Mouse (Mus musculus): ENCODE measurements around the gene Arhgap44.

Gene Arhgap44

DNA sequence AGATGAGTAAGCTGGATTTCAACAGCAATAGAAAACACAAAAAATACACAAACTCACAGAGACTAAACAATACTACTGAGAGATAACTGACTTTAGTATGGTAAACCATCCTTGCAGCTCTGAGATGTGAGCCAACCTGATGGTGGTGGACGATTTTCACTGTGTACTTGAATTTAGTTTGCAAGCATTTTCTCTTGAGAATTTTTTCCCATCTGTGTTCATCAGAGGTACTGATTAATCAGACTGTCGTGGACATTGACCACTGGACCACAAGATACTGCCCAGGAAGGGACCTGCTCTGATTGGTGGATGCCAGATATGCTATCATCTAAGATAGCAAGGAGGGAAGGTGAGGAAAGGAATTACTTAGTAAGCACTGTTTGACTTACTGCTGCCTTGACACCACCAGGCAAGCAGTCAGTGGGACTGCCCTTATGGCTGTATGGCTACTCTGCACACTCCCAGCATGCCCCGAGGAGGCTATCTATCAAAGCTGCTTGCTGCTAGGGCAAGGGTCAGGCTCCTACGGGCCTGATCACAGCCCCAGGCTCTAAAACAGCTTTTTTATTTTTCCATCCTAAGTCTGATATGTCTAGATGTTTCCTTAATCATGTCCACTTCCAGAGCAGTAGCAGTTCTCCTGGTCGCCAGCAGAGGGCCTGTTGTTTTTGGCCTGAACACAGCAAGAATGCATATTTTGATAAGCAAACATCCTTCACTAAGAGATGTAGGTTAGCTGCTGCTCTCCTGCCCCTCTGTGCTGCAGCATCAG lies 74.1 kb downstream of the Arhgap44 start:
- peak; percentile 51 for ATAC-seq (ENCODE audit: low TSS enrichment)

DNA sequence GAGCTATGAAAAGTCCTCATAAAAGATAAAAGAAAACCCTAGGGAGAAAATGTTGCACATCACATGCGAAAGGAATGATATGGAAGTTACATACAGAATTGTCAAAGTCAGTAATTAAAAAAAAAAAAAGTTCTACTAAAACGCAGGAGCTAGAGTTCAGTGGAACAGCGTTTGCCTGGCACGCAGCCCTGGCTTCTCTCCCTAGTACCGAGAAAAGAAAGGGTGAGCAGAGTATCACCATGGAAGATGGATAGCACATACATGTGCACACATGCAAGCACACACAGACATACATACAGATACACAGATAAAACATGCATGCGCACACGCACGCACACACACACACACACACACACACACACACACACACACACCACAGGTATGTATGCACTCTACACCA lies 82.0 kb downstream of the Arhgap44 start:
- ATAC-seq (ENCODE audit: low TSS enrichment), result no peak

DNA sequence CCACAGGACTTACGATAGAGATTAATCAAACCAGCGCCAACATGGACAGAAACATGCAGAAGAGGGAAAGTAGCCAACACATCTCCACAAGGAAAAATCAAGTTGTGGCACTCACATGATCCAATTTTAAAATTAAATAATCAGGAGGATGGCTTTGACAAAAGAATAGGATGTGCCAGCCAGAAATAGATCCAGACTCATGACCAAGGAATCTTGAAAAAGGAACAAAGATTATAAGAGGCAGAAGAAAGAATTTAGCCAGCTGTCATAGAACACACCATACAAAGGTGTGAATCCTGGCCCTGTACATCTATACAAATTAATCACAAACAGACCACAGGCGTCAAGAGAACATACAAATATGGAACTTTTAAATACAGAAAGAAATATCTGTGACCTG lies 82.5 kb downstream of the Arhgap44 start:
- no peak for ATAC-seq (ENCODE audit: low TSS enrichment)

DNA sequence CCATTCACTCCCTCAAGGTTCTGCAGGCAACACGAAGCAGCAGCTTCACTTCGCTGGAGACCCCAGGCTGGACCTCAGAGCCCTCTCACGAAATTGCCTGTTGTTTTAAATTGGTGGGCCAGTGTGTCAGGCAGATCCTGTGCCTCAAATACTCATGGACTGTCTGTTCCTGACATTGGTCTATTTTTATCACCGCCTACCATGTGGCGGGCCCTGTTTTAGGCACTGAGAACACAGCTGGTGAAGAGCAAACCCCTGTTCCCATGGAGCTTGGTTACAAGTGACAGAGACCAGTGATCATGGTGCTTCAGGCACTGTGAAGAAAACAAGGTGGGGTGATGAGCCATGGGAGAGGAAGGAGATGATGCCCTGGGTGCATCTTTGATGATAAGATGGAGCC lies 93.2 kb downstream of the Arhgap44 start:
- peak; percentile 62 for ATAC-seq (ENCODE audit: low TSS enrichment)

DNA sequence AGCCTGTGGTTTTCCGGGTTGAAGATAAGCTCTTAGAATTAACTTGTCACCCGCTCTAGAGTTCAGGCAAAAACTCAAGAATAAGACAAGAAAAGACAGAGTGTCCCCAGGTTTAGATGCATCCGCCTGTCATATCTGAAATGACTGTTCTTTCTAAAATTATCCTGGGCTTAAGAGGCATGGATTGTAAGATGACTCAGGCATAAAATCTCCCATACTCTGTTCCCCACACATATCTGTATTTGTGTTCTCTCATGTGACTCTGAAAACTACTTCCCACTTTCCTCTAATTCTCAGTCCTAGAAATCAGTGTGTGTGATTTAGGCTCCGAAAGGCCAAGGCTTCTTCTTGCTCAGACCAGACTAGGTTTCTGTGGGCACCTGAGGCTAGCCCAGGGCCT lies 93.7 kb downstream of the Arhgap44 start:
- ATAC-seq (ENCODE audit: low TSS enrichment), result peak; percentile 74

DNA sequence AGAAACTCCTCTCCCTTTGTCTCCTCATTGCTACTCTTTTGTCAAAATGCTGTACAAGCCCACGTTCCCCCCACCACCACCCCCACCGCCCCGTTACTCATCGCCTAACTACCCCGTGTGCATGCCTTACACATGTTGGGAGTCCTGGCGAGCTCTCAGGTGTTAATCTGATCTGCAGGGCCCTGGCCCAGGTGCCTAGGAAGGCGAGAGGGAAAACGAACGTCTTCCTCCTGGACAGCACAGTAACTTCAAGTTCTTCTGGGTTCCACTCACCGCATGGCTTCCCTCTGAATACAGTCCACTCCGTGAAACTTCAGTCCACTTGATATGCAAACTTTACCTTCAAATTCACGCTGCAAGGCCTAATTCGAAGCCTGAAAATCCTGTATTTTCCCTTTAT lies 97.6 kb downstream of the Arhgap44 start:
- no peak for ATAC-seq (ENCODE audit: low TSS enrichment)

DNA sequence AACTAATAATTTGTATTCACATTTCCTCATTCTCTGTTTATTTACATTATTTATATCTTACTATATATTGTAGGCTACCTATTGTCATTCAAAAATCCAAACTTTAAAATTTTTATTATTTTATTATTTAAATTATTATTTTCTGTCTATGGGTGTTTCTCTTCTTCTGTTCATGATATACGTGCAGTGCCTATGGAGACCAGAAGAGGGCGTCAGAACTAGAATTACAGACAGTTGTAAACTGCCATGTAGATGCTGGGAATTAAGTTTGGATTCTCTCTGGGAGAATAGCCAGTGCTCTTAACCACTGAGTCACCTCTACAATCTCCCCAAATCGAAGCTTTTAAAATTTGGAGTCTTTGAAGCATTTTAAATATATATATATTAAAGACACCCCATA lies 101.3 kb downstream of the Arhgap44 start:
- ATAC-seq (ENCODE audit: low TSS enrichment), result no peak

DNA sequence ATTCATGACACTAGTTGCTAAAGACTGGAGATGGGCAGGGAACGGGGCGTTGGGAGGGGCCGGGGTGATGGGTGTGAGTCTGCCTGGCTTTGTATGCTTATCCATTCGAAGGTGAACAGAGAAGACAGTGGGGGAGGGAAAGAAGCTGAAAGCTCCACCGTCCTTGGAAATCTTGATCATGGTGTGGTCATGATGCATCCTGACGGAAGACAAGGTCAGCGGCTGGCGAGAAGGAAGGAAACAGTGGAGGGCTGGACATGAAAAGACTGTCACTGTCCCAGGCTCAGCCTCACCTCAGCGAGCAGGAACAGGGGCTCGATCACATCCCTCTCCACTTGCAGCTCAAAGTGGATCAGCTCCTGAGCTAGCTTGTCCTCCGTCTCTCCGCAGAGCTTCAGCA lies 103.2 kb downstream of the Arhgap44 start:
- ATAC-seq (ENCODE audit: low TSS enrichment), result no peak

DNA sequence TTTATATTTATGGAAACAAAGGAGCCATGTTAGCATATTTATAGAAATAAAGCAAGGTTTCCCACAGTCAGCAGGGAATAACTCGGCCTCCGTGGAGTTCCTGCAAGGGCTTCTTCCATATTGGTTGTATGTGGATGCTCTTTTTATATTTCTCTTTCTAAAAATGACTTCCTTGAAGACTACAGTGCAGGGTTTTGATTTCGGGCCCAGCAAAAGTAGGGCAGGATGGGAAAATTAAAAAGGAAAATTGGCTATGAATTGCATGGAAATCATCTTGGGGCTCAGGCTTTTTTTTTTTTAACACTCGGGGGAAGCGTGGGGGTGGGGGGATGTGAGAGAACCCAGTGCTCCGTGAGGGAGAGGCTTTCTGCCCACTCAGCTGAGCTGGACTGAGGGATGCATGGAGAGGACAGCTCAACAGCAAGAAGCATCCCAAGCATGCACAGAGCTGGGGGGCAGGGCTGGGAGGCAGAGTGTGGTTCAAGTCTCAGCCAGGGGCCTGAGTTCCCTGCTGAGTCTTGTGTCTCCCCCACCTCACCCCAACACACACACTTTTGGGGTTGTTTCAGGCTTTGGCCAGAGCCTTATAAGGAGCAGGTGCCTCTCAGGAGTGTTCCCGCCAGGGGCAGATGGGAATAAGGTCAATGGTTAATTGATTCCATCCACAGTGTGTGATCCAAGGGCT lies 104.4 kb downstream of the Arhgap44 start:
- peak; percentile 83 for ATAC-seq (ENCODE audit: low TSS enrichment)

DNA sequence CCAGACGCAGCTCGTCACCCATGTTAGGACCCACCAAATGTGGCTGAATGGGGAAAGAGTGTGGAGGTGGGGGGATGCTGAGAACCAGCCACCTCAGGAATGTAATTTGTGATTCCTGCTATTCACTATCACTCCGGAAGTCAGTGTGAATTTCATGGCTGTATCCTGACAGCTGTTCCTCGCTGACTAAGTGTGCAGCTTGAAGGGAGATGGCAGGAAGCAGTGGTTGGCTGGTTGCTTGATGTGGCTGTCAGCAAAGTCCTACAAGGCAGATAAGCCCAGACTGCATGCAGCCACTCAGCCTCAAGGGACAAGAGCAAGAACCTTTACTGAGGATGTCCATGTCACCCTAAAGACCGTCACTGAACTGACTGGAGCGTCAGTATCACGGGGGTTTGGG lies 107.2 kb downstream of the Arhgap44 start:
- ATAC-seq (ENCODE audit: low TSS enrichment), result no peak

DNA sequence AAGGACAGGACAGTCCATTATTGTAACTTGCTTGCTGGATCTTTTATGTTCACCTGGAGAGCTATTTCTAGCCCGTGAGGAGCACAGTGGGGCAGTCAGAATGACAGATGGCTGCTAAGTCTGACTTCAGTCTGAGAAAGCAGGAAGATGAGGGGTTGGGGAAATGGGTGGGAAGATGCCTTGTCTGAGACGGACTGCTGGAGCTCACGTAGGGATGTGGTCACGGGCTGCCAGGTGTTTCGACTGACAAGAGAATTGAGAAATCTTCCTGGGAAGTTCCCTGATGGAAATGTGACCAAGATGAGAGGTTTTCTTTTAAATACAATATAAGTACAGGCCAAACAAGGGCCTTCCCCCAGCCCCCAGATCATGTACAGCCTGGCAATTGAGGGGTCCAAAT lies 108.5 kb downstream of the Arhgap44 start:
- ATAC-seq (ENCODE audit: low TSS enrichment), result no peak

DNA sequence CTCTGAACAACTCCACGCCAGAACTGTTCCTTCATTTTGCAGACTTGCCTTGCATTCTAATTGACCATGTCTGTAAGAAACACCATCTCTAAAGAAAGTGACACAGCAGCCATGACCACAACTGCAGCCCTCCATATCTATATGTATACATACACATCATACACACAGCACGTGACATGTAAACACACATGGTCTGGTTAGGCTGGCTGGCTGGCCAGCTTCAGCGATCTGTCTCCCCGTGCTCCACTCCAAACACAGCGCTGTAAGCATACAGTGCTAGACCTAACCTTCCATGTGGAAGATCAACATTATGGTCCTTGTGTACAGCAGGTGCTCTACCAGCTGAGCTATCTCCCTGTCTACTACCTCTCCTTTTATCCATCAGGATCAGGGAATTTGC lies 111.9 kb downstream of the Arhgap44 start:
- no peak for ATAC-seq (ENCODE audit: low TSS enrichment)

DNA sequence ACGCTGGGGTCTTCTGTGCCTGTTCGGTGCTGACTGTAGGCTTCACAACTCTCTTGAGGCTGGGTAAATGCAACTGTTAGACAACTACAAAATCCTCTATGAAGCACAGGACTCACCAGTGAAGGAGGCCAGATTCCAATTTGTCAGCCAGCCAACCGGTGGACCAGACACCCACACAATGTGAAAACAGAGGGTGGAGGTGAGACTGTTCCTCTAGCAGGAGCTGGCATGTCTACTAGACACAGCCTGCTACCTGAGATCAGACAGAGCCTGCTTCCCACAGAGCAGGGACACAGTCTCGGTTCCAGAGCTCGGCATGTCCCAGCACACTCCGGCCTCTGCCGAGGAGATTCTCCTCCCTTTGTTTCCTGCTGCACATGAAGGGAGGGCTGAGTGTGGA lies 113.7 kb downstream of the Arhgap44 start:
- peak; percentile 77 for ATAC-seq (ENCODE audit: low TSS enrichment)

DNA sequence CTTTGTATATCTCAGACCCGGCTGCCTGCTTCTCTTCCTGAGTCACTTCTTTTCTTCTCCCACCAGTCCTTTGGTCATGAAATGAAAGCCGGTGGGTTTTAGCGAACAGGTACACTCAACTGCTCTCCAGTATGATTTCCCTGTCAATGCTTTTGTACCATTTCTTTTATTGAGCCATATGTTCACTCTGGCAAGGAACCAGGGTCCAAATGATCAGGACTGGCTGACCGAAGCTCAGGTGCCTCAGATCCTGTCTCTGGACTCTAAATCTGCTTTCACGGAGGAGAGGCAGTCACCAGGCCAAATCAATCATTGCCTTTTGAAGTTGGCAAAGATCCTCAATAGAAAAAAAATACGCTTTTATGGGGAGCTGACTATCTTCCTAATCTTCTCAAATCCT lies 122.2 kb downstream of the Arhgap44 start:
- ATAC-seq (ENCODE audit: low TSS enrichment), result no peak

DNA sequence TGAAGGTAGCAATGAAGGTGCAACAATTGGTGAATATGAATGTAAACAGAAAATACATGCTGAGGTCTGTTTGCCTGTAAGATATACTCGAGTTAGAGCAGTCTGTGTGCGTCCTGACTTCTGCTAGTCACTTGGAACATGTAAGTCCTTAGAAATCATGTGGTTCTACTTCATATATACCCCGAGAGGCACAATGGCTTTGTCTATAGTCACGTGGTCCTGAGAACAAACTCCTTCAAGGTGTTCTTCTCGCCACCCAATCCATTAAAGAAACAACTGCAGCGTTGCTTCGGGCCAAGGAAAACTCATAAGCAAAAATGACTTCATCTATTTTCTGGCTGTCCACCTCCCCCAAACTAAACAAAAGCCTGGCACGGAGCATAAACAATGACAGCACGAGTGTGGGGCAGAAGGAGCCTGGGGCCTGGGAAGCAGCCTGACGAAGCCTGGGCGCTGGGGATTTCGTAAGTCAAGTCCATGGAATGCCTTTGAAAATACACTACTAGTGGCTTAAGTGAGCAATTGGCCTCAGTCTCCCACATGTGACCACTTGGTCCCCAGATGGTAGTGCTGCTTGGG lies 123.2 kb downstream of the Arhgap44 start:
- no peak for ATAC-seq (ENCODE audit: low TSS enrichment)

DNA sequence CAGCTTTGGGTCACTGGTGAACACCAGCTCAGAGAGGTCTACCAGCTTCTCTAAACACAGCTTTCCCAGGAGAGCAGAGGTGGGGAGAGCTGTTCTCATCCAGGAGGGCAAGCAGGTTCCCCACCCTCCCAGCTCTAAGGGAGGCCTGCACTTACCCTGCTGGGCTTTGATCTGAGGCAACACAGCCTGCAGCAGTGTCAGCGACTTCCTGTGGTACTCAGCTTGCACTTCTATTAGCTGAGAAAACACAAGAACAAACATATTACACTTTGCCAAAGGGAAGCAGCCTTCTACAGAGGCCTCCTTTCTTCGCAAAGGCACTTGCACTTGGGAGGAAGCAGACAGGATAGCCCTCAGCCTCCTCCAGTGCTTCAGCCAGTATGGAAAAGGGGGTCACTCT lies 123.8 kb downstream of the Arhgap44 start:
- ATAC-seq (ENCODE audit: low TSS enrichment), result no peak

DNA sequence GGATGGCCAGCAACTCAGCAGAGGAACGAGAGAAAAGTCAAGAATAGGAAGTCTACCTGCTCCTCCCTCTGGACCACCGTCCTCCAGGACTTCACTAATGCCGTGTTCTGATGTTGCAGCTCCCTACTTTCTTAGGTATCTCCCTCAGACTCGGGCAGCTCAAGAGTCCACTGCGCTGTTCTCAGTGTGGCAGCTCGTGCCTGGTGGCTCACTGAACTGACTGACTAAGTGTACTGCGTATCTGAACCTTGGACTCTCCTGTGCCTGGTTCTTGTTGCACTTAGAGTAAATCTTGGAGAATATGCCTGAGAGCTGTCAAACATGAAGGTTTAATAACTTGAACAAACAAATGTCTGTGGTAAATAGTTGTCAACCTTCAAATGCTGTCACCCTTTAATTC lies 130.5 kb downstream of the Arhgap44 start:
- no peak for ATAC-seq (ENCODE audit: low TSS enrichment)

DNA sequence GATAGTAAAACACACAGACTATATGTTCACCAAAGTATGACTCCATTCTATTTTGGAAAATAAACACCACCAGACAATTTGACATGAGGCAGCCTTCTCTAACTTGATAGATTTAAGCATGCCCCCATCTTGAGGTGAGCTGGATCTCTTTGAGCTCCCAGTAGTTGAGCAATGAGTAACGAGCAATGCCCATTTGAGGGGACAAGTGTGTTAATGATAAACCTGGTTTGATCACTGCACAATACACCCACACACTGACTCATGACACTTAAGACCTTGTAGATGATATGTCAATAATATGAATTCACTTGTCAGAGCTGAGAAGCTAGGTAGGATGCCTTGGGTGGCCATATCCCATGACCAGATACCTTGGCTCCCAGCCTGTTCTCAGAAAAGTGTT lies 132.6 kb downstream of the Arhgap44 start:
- no peak for ATAC-seq (ENCODE audit: low TSS enrichment)

DNA sequence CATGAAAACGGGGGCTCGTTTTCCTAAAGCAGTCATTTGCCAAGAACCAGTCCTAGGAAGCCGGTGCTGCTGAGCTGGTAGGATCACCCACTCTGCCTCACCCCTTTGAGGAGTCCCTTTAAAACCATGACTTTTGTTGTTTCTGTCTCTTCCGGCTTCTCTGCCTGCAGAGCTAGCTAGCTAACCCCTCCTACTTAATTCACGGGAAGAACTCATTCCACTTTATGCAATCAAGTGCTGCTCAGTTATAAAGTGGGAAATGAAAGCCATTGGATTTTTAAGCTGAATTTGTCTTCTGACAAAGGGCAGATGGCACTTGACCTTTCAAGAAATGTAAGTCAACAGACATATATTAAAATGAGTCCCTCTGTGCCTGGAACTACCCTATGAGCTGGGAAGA lies 134.7 kb downstream of the Arhgap44 start:
- ATAC-seq (ENCODE audit: low TSS enrichment), result no peak

DNA sequence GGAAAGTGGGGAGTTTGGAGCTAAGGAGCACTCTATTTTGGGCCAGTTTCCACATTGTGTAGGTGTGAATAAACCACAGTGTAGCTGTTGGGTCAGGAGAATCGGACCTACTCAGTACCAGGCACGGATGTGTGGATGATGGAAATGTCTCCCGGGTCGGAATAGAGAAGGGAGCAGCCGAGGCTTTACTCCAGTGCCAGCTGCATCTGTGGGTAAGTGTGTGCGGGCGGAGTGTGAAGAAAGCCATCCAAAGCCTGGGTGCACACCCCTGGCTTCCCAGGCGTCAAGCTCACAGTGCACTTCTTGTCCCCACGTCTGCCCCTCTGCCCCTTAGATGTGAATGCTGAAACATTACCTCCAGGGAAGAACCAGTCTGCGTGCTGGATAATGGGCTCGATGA lies 140.0 kb downstream of the Arhgap44 start:
- ATAC-seq (ENCODE audit: low TSS enrichment), result peak; percentile 64

DNA sequence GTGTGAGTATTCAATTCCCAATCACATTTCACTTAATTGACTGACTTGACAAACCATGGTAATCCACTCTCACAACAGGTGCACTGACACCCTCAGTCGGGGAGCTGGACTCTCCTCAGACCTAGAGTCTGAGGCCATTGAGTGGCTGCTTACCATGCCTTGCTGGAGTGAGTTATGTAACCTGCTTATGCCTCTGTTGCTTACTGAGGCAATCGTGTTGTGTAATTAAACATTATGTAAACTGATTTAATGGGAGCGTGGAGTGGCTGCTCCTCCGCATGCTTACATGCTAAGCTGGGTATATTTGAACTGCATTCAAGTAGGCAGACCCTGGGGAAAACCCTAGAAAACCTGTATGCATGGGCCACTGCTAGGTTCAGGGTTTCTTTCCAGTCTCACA lies 142.0 kb downstream of the Arhgap44 start:
- ATAC-seq (ENCODE audit: low TSS enrichment), result peak; percentile 32; the same call in 1 of the 2 replicates

DNA sequence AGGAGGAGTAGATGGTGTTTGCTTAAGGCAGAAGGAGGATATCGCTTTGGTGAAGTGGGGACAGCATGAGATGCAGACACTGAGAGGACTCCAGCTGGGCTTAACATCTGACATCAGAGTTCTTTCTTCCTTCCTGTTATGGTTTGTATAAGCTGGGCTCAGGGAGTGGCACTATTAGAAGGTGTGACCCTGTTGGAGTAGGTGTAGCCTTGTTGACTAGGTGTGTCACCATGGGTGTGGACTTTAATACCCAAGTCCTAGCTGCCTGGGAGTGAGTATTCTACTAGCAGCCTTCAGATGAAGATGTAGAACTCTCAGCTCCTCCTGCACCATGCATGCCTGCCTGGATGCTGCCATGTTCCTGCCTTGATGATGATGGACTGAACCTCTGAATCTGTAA lies 146.0 kb downstream of the Arhgap44 start:
- ATAC-seq (ENCODE audit: low TSS enrichment), result no peak

DNA sequence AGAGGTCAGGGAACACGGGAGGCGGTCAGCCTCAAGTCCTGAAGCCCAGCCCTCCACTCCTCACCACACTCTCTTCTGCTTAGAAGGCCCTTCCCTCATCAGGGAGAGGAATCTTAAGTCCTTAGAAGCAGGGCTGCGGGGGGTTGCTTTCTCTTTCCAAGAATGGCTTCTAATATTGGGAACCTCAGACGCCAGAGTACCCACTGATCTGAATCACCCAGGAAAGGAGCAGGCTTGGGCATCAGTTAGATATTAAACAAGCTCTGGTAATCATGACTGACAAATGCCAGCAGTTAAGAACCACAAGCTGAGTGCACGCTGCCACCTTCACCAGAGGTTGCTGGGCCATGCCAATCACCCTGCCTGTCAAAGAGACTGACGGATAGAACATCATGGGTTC lies 148.9 kb downstream of the Arhgap44 start:
- no peak for ATAC-seq (ENCODE audit: low TSS enrichment)
